Mouse (Mus musculus): ENCODE data around the gene Rap1a.

Gene Rap1a

GRCm38 (mm10) chr3:105763132-105763851 is 37.8 kb downstream of the Rap1a start:
- no peak for DNase-seq (ENCODE audit: low read depth, low spot score)

- no peak for DNase-seq (ENCODE audit: low read depth, low spot score)
These were observed 41.1 kb downstream of the Rap1a start for GRCm38 (mm10) chr3:105760063-105760462.

DNA sequence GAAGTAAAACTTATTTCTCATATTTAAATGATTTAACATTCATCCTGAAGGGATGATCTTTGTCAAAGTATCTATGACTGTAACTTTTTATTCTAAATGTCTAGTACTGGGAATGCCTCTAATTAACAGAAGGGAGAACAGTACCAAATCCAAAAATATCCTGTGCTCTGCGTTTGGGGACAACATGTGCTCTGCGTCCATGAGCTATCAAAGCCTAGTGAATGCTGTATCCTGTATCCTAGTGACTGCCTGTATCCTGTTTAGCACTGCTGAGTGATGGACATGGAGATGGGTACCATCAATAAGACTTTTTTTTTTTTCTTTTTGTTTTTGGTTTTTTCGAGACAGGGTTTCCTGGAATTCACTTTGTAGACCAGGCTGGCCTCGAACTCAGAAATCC is 42.5 kb downstream of the Rap1a start:
- no peak for DNase-seq (ENCODE audit: low read depth, low spot score)

GRCm38 (mm10) chr3:105758098-105758497 is 43.0 kb downstream of the Rap1a start:
- DNase-seq (ENCODE audit: low read depth, low spot score) = no peak

DNA sequence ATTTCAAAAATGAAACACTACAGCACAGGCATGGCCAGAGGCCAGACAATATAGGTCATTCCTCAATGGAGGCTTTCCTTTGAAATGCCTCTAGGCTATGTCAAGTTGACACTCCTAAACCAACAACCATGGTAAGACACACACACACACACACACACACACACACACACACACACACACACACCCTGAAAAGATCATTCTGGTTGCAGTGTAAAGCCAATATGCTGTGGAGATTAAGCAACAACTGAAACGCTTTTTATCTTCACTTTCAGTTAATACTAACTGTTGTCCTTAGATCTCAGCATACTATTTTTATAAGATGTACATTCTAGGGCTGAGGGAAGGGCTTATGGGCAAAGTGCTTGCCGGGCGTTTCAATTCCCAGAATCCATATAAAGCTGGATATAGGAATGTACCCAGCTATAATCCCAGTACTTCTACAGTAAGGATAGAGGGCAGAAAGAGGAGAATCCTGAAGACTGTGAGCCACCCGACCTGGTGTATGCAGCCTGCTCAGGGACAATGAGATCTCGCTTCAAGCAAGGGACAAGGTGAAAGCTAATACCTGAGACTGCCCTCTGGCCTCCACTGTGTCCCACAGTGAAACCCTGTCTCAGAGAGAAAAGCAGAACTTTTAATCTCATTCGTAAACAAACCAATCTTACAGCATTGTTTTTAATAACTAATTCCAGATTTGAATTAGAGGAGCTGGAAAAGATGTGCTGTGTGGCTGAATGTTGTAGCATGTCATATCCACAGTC is 43.6 kb downstream of the Rap1a start:
- no peak for DNase-seq (ENCODE audit: low read depth, low spot score)

GRCm38 (mm10) chr3:105756505-105756904 is 44.6 kb downstream of the Rap1a start:
- no peak for DNase-seq (ENCODE audit: low read depth, low spot score)

GRCm38 (mm10) chr3:105755123-105755522 is 46.0 kb downstream of the Rap1a start:
- no peak for DNase-seq (ENCODE audit: low read depth, low spot score)

DNA sequence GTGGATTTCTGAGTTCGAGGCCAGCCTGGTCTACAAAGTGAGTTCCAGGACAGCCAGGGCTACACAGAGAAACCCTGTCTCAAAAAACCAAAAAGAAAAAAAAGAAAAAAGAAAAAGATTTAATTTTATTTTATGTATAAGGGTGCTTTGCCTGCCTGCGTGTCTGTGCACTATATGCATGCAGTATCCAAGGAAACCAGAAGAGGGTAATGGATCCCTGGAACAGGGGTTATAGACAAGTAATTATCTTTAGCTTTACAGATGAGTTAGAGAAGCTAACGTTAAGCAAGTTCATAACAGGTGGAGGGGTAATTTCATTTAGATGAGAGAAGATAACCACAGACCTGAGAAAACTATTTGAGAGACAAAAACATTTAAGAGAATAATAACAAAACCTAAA is 47.0 kb downstream of the Rap1a start:
- no peak for DNase-seq (ENCODE audit: low read depth, low spot score)

DNA sequence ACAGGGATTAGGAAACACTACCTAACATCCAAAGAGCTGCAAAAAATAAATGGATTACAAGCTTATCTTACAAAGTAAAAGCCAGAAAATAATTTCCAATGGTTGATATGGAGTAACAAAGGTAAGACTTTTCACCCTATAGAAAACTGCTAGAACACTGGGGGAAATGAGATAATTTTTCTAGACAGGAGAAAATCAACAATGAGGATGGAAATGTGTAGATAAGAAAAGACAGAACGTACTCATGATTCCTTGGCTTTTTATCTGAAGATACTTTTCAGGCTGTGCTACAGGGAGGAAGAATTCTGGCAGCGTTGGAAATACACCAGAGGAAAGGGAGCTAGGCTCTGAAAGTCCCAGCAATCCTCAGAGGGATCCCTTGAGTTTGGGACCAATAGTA is 50.3 kb downstream of the Rap1a start:
- DNase-seq (ENCODE audit: low read depth, low spot score) = no peak

- no peak for DNase-seq (ENCODE audit: low read depth, low spot score)
These were observed 54.6 kb downstream of the Rap1a start for GRCm38 (mm10) chr3:105746542-105746941.

DNA sequence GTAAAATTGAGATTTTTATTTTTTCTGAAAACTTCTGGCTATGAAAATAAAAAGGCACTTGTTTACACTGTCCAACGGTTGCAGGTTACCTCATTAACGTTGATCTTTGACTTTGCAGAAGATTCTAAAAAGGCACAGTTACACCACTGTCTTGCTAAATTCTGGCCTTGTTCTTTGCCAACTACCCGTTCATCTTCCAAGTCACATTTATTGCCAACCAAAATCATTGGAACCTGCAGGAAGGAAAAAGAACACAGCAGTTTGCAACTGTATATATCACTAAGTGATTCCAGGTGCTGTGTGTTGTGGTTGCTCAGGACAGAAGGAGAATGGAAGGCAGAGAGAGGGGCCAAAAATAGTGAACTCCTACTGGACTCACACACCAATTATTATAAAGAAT is 63.5 kb downstream of the Rap1a start:
- DNase-seq (ENCODE audit: low read depth, low spot score) = no peak

GRCm38 (mm10) chr3:105737070-105737469 is 64.1 kb downstream of the Rap1a start:
- no peak for DNase-seq (ENCODE audit: low read depth, low spot score)

DNA sequence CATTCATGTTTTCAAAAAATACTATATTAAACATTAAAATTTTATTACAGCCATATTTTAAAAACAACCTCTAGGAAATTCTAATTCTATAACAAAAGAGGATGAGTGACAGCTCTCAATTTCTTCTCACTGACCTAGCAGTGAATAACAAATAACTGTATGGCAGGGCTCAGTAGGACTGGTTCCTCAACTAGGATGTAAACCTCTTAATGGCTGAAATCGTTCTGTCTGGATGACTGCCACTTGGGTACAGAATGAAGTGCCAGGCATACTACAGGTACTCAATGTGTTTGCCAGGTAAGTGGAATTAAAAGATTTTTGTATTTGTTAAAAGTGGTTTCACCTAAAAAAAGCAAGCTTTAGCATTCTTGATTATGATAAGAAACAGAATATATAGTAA is 65.0 kb downstream of the Rap1a start:
- no peak for DNase-seq (ENCODE audit: low read depth, low spot score)

- no peak for DNase-seq (ENCODE audit: low read depth, low spot score)
These were observed 65.9 kb downstream of the Rap1a start for GRCm38 (mm10) chr3:105735285-105735684.

- DNase-seq (ENCODE audit: low read depth, low spot score) = no peak
These were observed 67.6 kb downstream of the Rap1a start for GRCm38 (mm10) chr3:105733538-105733937.

DNA sequence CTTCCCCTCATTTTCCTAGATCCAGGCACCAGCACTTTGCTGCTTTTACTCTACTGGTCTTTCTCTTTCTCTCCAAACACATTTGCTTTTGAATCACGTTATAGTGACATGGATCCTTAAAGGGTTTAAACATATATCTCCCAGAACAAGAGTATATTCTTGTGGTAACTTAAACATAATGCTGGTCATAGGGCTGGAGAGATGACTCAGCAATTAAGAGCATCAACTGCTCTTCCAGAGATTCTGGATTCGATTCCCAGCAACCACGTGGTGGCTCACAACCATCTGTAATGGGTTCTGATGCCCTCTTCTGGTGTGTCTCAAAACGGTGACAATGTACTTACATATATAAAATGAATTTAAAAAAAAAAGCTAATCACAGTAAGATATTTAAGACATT is 68.8 kb downstream of the Rap1a start:
- DNase-seq (ENCODE audit: low read depth, low spot score) = no peak

- peak; percentile 53 for DNase-seq (ENCODE audit: low read depth, low spot score)
These were observed 75.1 kb downstream of the Rap1a start for GRCm38 (mm10) chr3:105726037-105726436.

DNA sequence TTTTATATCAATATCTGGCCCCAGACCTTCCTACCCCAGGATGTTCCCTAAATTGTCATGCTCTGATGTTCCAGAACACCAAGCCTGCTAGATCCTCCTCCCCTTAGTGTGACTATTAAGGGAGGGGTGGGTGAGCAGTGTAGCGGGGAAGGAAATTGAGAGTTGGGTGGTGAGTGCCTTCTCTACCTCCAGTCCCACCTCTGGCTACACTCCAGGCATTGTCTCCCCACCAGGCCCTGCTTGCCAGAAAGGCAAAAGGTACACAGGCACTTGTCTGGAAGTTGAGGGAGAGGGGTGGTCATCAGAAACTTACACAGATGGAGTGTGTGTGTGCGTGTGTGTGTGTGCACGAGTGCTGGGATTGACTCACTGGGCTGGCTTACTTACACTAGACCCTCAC is 78.6 kb downstream of the Rap1a start:
- no peak for DNase-seq (ENCODE audit: low read depth, low spot score)

- DNase-seq (ENCODE audit: low read depth, low spot score) = no peak
These were observed 79.4 kb downstream of the Rap1a start for GRCm38 (mm10) chr3:105721681-105722201.

GRCm38 (mm10) chr3:105720514-105720913 is 80.6 kb downstream of the Rap1a start:
- no peak for DNase-seq (ENCODE audit: low read depth, low spot score)

DNA sequence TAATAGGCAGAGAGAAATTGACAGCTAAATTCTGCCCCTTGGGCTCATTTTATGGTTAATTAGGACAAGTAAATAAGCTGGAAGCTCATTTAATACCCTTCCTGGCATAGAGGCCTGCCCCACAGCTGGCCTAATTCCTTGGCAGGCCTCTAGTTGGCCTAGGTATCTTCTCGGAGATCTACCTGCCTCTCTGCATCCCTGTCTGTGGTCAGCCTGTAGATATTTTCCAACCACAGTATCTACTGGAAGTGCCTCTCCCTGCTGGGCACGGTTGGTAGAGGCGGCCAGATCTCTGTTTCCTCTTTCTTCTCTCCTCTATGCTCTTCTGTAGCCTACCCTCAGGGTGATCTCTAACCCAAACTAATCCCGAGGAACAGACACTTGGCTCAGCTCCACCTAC is 81.2 kb downstream of the Rap1a start:
- DNase-seq (ENCODE audit: low read depth, low spot score) = no peak

DNA sequence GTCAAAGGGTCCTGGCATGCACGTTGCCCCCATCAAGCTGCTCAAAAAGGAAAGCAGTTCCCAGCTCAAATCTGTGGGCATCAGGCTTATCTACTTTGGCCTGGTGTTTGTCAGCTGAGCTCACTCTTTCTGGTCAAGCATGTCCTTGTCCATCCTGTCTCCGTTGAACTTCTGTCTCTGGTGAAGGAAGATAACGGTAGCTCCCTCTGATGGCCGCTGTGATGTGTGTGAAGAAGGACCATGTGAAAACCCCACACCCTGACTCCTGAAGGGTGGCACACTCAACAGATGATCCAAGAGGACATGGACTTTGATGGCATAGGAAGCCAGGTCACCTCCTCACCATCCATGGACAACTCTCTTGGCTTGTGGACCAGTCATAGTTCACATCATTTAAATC is 82.4 kb downstream of the Rap1a start:
- DNase-seq (ENCODE audit: low read depth, low spot score) = no peak
